Mouse (Mus musculus) thymus, postnatal 4 days (tissue): ENCODE measurements around the gene Celf1.
"Not testable (repeated sequence)": the region's sequence is repeated elsewhere in the genome, so short reads cannot be mapped to it uniquely, and the experiment has no call there.

Source experiments
- DNase-seq: peaks from one replicate; pipeline ENCODE4 v3.0.0; 2021

Celf1 gene

GRCm38 (mm10) chr2:90941744-90942143 is 1.6 kb downstream of the Celf1 start:
- no peak for DNase-seq

- no peak for DNase-seq
Measured at GRCm38 (mm10) chr2:90950149-90950548, 10.0 kb downstream of the Celf1 start.

- no peak for DNase-seq
Measured at GRCm38 (mm10) chr2:90950582-90951194, 10.5 kb downstream of the Celf1 start.

GRCm38 (mm10) chr2:90953461-90953860 is 13.3 kb downstream of the Celf1 start:
- DNase-seq = no peak

- no peak for DNase-seq
Measured at GRCm38 (mm10) chr2:90956053-90956452, 15.9 kb downstream of the Celf1 start.

GRCm38 (mm10) chr2:90958856-90959255 is 18.7 kb downstream of the Celf1 start:
- no peak for DNase-seq

- DNase-seq = no peak
Measured at GRCm38 (mm10) chr2:90960012-90960411, 19.8 kb downstream of the Celf1 start.

- DNase-seq = no peak
Measured at GRCm38 (mm10) chr2:90963304-90963703, 23.1 kb downstream of the Celf1 start.

GRCm38 (mm10) chr2:90964811-90965465 is 24.8 kb downstream of the Celf1 start:
- DNase-seq = peak; percentile 13

GRCm38 (mm10) chr2:90965466-90966080 is 25.4 kb downstream of the Celf1 start:
- DNase-seq = no peak

- no peak for DNase-seq
Measured at GRCm38 (mm10) chr2:90970606-90971005, 30.4 kb downstream of the Celf1 start.

GRCm38 (mm10) chr2:90974101-90974500 is 33.9 kb downstream of the Celf1 start:
- DNase-seq = no peak

- no peak for DNase-seq
Measured at GRCm38 (mm10) chr2:90975181-90975835, 35.1 kb downstream of the Celf1 start.

- DNase-seq = no peak
Measured at GRCm38 (mm10) chr2:90976590-90976989, 36.4 kb downstream of the Celf1 start.

GRCm38 (mm10) chr2:90977291-90977690 is 37.1 kb downstream of the Celf1 start:
- no peak for DNase-seq

GRCm38 (mm10) chr2:90986055-90986454 is 45.9 kb downstream of the Celf1 start:
- DNase-seq = no peak

GRCm38 (mm10) chr2:91008536-91008935 is 68.4 kb downstream of the Celf1 start:
- no peak for DNase-seq

- DNase-seq = no peak
Measured at GRCm38 (mm10) chr2:91013881-91014280, 73.7 kb downstream of the Celf1 start.

GRCm38 (mm10) chr2:91015386-91015785 is 75.2 kb downstream of the Celf1 start:
- DNase-seq = no peak

GRCm38 (mm10) chr2:91018061-91018788 is 78.0 kb downstream of the Celf1 start:
- DNase-seq = no peak

- DNase-seq = no peak
Measured at GRCm38 (mm10) chr2:91019911-91020310, 79.7 kb downstream of the Celf1 start.

GRCm38 (mm10) chr2:91022266-91022665 is 82.1 kb downstream of the Celf1 start:
- not testable (repeated sequence) for DNase-seq

GRCm38 (mm10) chr2:91023131-91023530 is 82.9 kb downstream of the Celf1 start:
- no peak for DNase-seq
